Mouse (Mus musculus) testis, adult 2 months (tissue): ENCODE data around the gene Dlgap1. TPM values are rescaled to one million over a fixed set of nuclear protein-coding genes. Genes with fewer than 3 reads are reported as not detected.
A peak's percentile ranks its signal among the peaks of the same experiment; 100 is the strongest.

Experiments
- H3K27ac ChIP-seq: fragments of 200-500 bp; 2 replicates; pipeline ENCODE4 v1.5.1; 2012; ENCODE audit warnings: low read depth, low read length; ENCODE audit not compliant: control insufficient read depth, insufficient read depth
- H3K27me3 ChIP-seq: fragments of 200-500 bp; 2 replicates; pipeline ENCODE4 v1.6.1; 2012; ENCODE audit warnings: mild to moderate bottlenecking, low read length, moderate library complexity; ENCODE audit not compliant: control insufficient read depth, insufficient read depth
- H3K36me3 ChIP-seq: fragments of 200-500 bp; 2 replicates; pipeline ENCODE4 v1.6.1; 2012; ENCODE audit warnings: mild to moderate bottlenecking, low read length; ENCODE audit not compliant: control insufficient read depth, insufficient read depth
- H3K4me1 ChIP-seq: fragments of 200-500 bp; 2 replicates; pipeline ENCODE4 v1.6.1; 2012; ENCODE audit warnings: low read length; ENCODE audit not compliant: control insufficient read depth, insufficient read depth
- H3K4me3 ChIP-seq: fragments of 200-500 bp; 2 replicates; pipeline ENCODE4 v1.5.1; 2012; ENCODE audit warnings: low read depth, mild to moderate bottlenecking, low read length, moderate library complexity, mixed read lengths; ENCODE audit not compliant: control insufficient read depth
- CTCF ChIP-seq: fragments of 200-500 bp; IDR thresholded peaks from 2 replicates; pipeline ENCODE4 v1.5.1; 2012; ENCODE audit warnings: low read depth, mild to moderate bottlenecking, inconsistent platforms, low read length, moderate library complexity; ENCODE audit not compliant: control insufficient read depth, insufficient read depth, insufficient replicate concordance
- POLR2A ChIP-seq: fragments of 200-500 bp; IDR thresholded peaks from 2 replicates; pipeline ENCODE4 v1.6.1; 2012; ENCODE audit warnings: low read depth, mild to moderate bottlenecking, inconsistent platforms, low read length, moderate library complexity; ENCODE audit not compliant: control insufficient read depth
- polyA plus RNA-seq: library from polyadenylated mRNA; depleted of rRNA; stranded (reverse); fragments of >200 nt; gene quantifications from 2 replicates; pipeline ENCODE4 v1.2.3, GENCODE M21; 2012

Gene Dlgap1
- polyA plus RNA-seq, 1 experiment = 3.5 TPM

GRCm38 (mm10) chr17:70790801-70791200 is 821.9 kb downstream of the Dlgap1 start:
- no peak overlapping the region for H3K27ac ChIP-seq
- H3K4me1 ChIP-seq = no peaks in the 10 kb centered on the region
- TF ChIP-seq CTCF (no peak), POLR2A (no peak)
- no peak overlapping the region for H3K4me3 ChIP-seq
- no peaks in the 10 kb centered on the region for H3K27me3 ChIP-seq
- no peaks in the 10 kb centered on the region for H3K36me3 ChIP-seq

DNA sequence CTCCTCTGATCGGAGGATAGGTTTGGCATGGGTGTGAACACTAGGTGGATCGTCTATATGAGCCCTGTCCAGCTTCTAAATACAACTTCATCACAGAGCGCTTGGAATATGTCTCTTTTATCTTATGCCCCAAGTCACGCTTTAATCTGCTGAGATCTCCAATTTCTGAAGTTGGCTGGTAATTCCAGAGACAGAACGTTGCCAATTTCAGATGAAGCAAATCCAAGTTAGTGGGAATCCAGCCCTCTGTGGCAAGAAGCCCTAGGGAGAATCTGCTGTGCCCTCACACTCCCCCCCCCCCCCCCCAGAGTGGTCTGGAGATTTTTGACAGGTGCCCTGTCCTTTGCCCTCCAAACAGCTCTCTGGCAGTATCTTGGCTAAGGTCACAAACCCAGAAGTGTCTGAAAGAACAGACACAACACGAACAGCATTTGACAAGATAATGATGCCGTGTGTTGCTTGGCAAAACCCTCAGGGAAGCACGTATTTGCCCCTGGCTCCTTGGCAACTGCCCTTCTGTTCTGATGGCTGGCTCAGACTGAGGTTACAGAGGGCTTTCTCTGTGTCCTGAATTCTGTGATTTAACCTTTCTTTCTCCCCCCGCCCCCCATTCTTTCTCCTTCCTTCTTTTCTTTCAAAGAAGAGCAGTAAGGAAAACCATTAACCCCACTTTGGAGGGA is 822.9 kb downstream of the Dlgap1 start:
- Histone ChIP-seq H3K4me3 (no peak overlapping the region), H3K36me3 (no peaks in the 10 kb centered on the region), H3K27ac (no peak overlapping the region), H3K27me3 (no peaks in the 10 kb centered on the region), H3K4me1 (no peaks in the 10 kb centered on the region)
- no peak for TF ChIP-seq POLR2A
- TF ChIP-seq CTCF = no peak

- Histone ChIP-seq H3K27ac (peak overlapping the region; percentile 57), H3K4me3 (no peak overlapping the region), H3K27me3 (no peaks in the 10 kb centered on the region), H3K36me3 (no peaks in the 10 kb centered on the region), H3K4me1 (no peaks in the 10 kb centered on the region)
- TF ChIP-seq CTCF = no peak
- no peak for TF ChIP-seq POLR2A
Measured at GRCm38 (mm10) chr17:70794291-70794690, 825.4 kb downstream of the Dlgap1 start.

DNA sequence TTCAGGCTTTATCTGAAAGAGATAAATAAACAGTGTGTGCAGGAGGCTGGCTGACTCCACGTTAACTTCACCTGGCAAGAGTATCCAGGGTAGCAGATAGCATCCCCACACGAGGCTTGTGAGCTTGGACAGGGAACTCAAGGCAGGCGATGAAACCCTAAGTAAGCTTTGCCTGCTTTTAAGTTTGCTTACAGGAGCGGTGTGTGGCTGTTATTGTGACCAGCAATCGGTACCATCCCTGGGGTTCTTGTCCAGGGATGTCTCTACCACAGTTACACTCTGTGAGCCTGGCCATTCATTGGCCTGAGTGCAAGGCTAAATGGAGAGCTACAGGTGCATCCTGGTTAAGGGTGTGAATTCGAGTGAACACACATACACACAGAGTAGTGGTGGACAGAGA is 825.8 kb downstream of the Dlgap1 start:
- Histone ChIP-seq H3K27me3 (no peaks in the 10 kb centered on the region), H3K36me3 (no peaks in the 10 kb centered on the region), H3K4me3 (no peak overlapping the region), H3K27ac (peak overlapping the region; percentile 57), H3K4me1 (no peaks in the 10 kb centered on the region)
- no peak for TF ChIP-seq POLR2A
- TF ChIP-seq CTCF = no peak

DNA sequence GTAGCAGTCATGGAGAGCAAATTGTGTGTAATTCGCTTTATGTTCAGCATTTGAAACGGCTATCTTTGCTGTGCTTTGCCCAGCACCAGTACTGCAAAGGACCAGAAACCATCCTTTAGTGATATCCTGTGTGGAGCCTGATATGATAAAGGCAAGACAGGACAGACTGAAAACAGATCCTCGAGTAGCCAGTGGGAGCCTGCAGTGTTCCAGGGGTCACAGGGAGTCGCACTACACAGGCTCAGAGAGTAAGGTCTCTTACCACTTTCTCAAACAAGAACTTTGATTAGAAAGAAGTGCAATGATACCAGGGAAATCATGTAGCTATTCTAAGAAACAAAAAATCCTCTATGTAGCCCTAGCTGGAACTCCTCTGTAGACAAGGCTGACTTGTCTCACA is 826.3 kb downstream of the Dlgap1 start:
- H3K4me3 ChIP-seq = no peak overlapping the region
- no peaks in the 10 kb centered on the region for H3K27me3 ChIP-seq
- TF ChIP-seq CTCF (no peak), POLR2A (no peak)
- no peaks in the 10 kb centered on the region for H3K36me3 ChIP-seq
- no peak overlapping the region for H3K27ac ChIP-seq
- H3K4me1 ChIP-seq = no peaks in the 10 kb centered on the region

DNA sequence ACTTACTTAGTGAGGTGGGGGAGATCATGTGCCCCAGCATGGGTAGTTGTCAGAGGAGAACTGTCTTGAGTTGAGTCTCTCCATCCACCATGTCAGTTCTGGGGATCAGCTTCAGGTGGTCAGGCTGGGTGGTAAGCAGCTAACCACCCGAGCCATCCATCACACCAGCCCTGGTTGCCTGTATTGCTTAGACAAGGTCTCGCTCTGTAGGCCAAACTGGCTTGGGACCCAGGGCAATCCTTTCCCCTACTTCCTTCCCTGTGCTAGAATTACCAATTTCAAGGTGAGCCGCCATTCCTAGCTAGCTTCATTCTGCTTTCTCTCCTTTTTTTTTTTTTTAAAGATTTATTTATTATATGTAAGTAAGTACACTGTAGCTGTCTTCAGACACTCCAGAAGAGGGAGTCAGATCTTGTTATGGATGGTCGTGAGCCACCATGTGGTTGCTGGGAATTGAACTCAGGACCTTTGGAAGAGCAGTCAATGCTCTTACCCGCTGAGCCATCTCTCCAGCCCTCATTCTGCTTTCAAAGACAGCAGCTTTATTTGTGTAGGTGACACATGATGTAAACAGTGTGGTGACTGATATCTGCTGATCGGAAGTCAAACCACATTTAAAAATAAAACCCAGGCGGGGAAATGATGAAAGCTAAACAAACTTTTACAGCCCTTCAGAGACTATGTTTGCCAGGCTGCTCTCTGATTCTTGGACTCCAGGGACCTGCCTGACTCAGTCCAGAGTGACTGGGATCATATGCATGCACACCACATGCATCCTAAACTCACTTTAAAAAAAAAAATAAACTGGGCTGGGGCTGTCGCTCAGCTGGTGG is 828.3 kb downstream of the Dlgap1 start:
- Histone ChIP-seq H3K4me3 (no peak overlapping the region), H3K27me3 (no peaks in the 10 kb centered on the region), H3K36me3 (no peaks in the 10 kb centered on the region), H3K27ac (no peak overlapping the region), H3K4me1 (no peaks in the 10 kb centered on the region)
- no peak for TF ChIP-seq CTCF
- TF ChIP-seq POLR2A = no peak

GRCm38 (mm10) chr17:70797773-70798045 is 828.8 kb downstream of the Dlgap1 start:
- Histone ChIP-seq H3K36me3 (no peaks in the 10 kb centered on the region), H3K4me3 (no peak overlapping the region), H3K27ac (no peak overlapping the region), H3K4me1 (no peaks in the 10 kb centered on the region; the same call in 1 of the 2 replicates), H3K27me3 (no peaks in the 10 kb centered on the region)
- TF ChIP-seq POLR2A (no peak), CTCF (no peak)
